Mouse (Mus musculus): ENCODE data around the gene Arl2bp.
A peak's percentile ranks its signal among the peaks of the same experiment; 100 is the strongest.

Arl2bp gene

GRCm38 (mm10) chr8:94695994-94696384 lies 29.6 kb downstream of the Arl2bp start, which contains the start of gene Pllp:
TSS of gene Pllp (minus strand) at chr8:94696278.
- peak; percentile 68 for DNase-seq

GRCm38 (mm10) chr8:94696566-94696965 lies 30.2 kb downstream of the Arl2bp start:
- no peak for DNase-seq

DNA sequence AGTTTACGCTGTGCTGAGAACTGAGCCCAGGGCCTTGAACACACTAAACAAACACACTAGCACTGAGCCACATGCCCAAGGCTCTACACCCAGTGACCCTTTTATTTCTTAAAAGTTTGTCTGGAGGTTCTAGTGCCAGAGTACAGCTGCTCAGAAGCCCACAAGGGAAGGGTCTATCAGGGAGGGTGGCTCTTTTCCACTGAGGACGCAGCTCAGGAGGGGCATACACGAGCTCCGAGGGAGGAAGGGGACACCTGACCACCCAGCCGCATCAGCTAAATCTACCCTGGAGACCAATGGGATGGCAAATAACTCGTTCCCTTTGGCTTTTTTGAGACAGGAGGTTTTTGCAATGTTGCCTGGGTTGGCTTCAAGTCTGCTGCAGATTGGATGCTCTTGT lies 31.6 kb downstream of the Arl2bp start:
- DNase-seq = no peak

DNA sequence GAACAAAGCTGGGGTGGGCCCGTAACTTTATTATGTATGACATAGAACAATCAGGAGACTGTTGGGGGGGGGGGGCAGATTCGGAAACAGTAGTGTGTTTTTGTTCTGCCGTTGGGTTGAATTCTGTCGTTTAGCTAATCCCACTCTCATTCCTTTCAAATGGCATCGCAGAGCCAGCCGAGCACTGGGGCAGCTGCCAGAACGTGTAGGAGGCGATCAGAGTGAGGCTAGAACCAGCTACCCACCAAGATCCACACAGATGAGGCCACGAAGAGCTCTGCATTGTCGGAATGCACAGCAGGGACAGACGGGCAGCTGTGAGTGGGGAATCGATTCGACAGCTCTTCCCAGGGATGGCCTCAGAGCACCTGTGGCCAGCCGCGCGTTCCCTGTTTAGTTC lies 33.0 kb downstream of the Arl2bp start:
- DNase-seq = no peak

GRCm38 (mm10) chr8:94700421-94700935 lies 34.1 kb downstream of the Arl2bp start:
- no peak for DNase-seq

GRCm38 (mm10) chr8:94702156-94702555 lies 35.8 kb downstream of the Arl2bp start:
- no peak for DNase-seq

- DNase-seq = peak; percentile 92
Measured at GRCm38 (mm10) chr8:94702844-94703813, 36.7 kb downstream of the Arl2bp start.

DNA sequence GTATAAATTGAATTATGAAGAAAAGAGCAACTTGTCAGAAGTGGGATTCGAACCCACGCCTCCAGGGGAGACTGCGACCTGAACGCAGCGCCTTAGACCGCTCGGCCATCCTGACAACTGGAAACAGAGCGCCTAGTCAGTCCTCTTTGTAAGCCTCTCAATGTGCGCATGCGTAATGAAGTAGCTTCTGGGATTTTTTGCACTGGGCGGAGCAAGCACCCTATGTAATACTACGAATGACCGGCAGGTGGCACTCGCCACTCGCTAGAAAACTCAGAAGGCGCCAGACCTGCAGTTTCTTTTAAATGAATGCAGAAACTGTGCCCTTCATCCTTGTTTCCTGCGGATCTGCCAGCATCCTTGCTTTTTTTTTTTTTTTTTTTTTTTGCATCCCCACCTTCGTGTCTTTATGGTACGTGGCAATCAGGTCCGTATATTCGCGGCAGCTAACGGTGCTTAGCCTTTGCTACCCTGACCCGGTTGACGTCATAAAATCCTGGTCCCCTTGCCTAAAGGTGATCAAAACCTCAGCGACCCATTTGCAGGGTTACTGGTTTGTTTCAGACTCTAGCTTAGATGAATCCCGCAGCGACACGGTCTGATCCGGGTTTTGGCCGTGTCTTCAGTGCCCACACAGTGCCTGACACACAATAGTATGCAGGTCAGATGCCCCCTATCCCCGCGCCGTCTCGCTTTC lies 37.7 kb downstream of the Arl2bp start:
- DNase-seq = peak; percentile 93

DNA sequence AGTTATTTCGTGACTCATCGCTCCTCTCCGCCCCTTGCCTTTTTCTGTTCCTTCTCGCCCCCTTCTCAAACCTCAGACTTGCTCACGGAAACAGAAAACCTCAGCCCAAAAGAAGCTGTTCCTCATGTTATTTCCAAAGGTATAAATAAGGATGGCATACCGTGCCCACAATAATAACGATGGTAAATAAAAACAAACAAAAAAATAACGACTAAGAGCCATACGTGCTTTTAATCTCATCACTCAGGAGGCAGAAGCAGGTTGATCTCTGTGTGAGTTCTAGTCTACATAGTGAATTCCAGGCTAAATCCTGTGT lies 38.2 kb downstream of the Arl2bp start:
- no peak for DNase-seq

- no peak for DNase-seq
Measured at GRCm38 (mm10) chr8:94705581-94706245, 39.3 kb downstream of the Arl2bp start.

GRCm38 (mm10) chr8:94706732-94707395 lies 40.5 kb downstream of the Arl2bp start:
- DNase-seq = no peak

- DNase-seq = no peak
Measured at GRCm38 (mm10) chr8:94710336-94710735, 43.9 kb downstream of the Arl2bp start.

DNA sequence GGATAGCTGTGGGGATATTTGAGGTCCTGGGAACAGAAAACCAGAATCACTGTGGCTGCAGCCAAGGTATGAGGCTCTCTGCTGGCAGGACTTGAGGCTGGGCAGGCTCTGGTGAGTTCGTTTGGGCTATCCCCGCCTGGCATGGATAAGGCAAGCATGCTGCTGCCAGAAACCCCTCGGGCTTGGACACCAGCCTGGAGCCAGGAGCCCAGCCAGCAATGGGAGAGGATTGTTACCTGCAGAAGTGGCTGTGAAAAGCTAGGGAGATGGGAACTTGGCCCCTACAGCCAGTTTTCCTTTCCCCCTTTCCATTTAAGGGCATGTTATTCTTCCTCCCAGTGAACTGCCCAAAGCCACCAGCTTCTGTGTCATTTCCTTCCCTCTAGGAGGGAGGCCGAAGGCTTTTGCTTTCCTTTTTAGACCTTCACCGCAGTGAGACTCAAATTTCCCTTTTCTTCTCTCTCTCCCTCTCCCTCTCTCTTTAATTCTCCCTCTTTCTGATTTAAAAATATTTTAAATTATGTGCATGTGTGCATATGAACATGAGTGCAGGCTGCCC lies 44.8 kb downstream of the Arl2bp start:
- DNase-seq = no peak

DNA sequence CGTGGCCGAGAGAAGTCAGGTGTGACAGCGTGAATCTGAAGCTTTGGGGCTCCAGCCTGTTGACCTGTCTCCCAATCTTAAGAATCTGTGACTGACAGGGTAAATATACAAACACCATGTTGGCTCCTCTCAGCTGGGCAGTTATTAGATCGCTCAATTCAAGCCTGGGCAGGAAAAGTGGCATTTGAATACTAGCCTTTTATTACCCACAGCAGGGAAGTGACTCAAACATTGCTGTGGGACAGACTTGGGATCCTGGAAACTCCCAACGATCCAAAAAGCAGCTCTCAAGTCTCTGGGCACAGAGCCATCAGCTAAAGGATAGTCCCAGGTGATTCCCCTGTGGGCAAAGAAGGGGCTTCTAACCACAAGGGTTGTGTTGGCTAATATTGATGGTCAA lies 48.2 kb downstream of the Arl2bp start:
- DNase-seq = no peak

GRCm38 (mm10) chr8:94715871-94716270 lies 49.5 kb downstream of the Arl2bp start:
- no peak for DNase-seq

GRCm38 (mm10) chr8:94716841-94717240 lies 50.4 kb downstream of the Arl2bp start:
- DNase-seq = no peak

Data from embryo, embryonic 11 days (tissue).